Mouse (Mus musculus) stomach, embryonic 16.5 days (tissue): Measurements from ENCODE around the gene Stim1. TPM values are rescaled to one million over a fixed set of nuclear protein-coding genes. Genes with fewer than 3 reads are reported as not detected.

ENCODE experiments used
- ATAC-seq: fragments of 200-750 bp; cut with Nextera tagmentation; 2 replicates; pipeline ENCODE4 v1.8.0; 2017; ENCODE audit warnings: moderate number of reproducible peaks, moderate TSS enrichment; ENCODE audit not compliant: insufficient read depth, low FRiP score
- H3K27ac ChIP-seq: fragments of 300-500 bp; sonication (generic); 2 replicates; pipeline ENCODE4 v1.5.1; 2014; ENCODE audit warnings: low read length
- H3K27me3 ChIP-seq: fragments of 300-500 bp; sonication (generic); 2 replicates; pipeline ENCODE4 v1.6.1; 2014; ENCODE audit warnings: low read length, control low read depth, mixed read lengths; ENCODE audit not compliant: control insufficient read depth, insufficient read depth
- H3K36me3 ChIP-seq: fragments of 300-500 bp; sonication (generic); 2 replicates; pipeline ENCODE4 v1.6.1; 2014; ENCODE audit warnings: low read length; ENCODE audit not compliant: control insufficient read depth, insufficient read depth
- H3K4me1 ChIP-seq: fragments of 300-500 bp; sonication (generic); 2 replicates; pipeline ENCODE4 v1.6.1; 2014; ENCODE audit warnings: low read length, control low read depth, mixed read lengths; ENCODE audit not compliant: control insufficient read depth, insufficient read depth
- H3K4me2 ChIP-seq: fragments of 300-500 bp; sonication (generic); 2 replicates; pipeline ENCODE4 v1.6.1; 2014; ENCODE audit warnings: low read depth, low read length, mixed read lengths
- H3K4me3 ChIP-seq: fragments of 300-500 bp; sonication (generic); replicated peaks from 2 replicates; pipeline ENCODE4 v1.5.1; 2014; ENCODE audit warnings: mild to moderate bottlenecking, low read length
- H3K9ac ChIP-seq: fragments of 300-500 bp; sonication (generic); 2 replicates; pipeline ENCODE4 v1.6.1; 2014; ENCODE audit warnings: low read length
- H3K9me3 ChIP-seq: fragments of 300-500 bp; sonication (generic); replicated peaks from 2 replicates; pipeline ENCODE4 v1.6.1; 2016; ENCODE audit warnings: low read length, control low read depth; ENCODE audit not compliant: control insufficient read depth
- WGBS: fragments of 180-500 bp; shearing (Covaris S2); extraction: QIAGEN DNeasy Blood & Tissue Kit; methylation state at CpG from one replicate; pipeline ENCODE4 v1.1.7; 2014; 5-methylcytosine and 5-hydroxymethylcytosine counted together
- polyA plus RNA-seq: library from polyadenylated mRNA; unstranded; fragments of >200 nt; fragmentation: Nextera tagmentation; extraction: Ambion mirVana; gene quantifications from 2 replicates; pipeline ENCODE4 v1.2.1, GENCODE M21; 2015

Stim1 gene
- polyA plus RNA-seq, 1 experiment from 2014 or later: 33.7 TPM

- Histone ChIP-seq H3K4me2 (no peak overlapping the region), H3K9ac (no peak overlapping the region), H3K27me3 (no peaks in the 10 kb centered on the region), H3K27ac (no peak overlapping the region), H3K9me3 (no peaks in the 10 kb centered on the region), H3K4me3 (no peak overlapping the region), H3K36me3 (no peaks in the 10 kb centered on the region), H3K4me1 (no peaks in the 10 kb centered on the region)
- ATAC-seq: no peak
Measured at GRCm38 (mm10) chr7:102326323-102326722, 58.7 kb downstream of the Stim1 start.

GRCm38 (mm10) chr7:102330270-102330669 lies 62.7 kb downstream of the Stim1 start:
- Histone ChIP-seq H3K9me3 (no peaks in the 10 kb centered on the region), H3K36me3 (no peaks in the 10 kb centered on the region), H3K4me1 (0 out of 2 replicates have a peak, but pooled peaks cover 3% of the 10 kb centered on the region), H3K4me2 (no peak overlapping the region), H3K27me3 (no peaks in the 10 kb centered on the region), H3K4me3 (no peak overlapping the region), H3K9ac (no peak overlapping the region), H3K27ac (no peak overlapping the region)
- ATAC-seq: no peak
- 90% methylated on average over 5 of the region's 5 CpGs for WGBS

GRCm38 (mm10) chr7:102331476-102331875 lies 63.9 kb downstream of the Stim1 start:
- no peaks in the 10 kb centered on the region for H3K27me3 ChIP-seq
- 0 out of 2 replicates have a peak, but pooled peaks cover 3% of the 10 kb centered on the region for H3K4me1 ChIP-seq
- no peak overlapping the region for H3K27ac ChIP-seq
- no peaks in the 10 kb centered on the region for H3K9me3 ChIP-seq
- H3K36me3 ChIP-seq: no peaks in the 10 kb centered on the region
- 54% methylated on average over 3 of the region's 3 CpGs for WGBS
- no peak overlapping the region for H3K4me2 ChIP-seq
- H3K4me3 ChIP-seq: no peak overlapping the region
- H3K9ac ChIP-seq: no peak overlapping the region
- no peak for ATAC-seq

GRCm38 (mm10) chr7:102333741-102334140 lies 66.1 kb downstream of the Stim1 start:
- 0 out of 2 replicates have a peak overlapping the region, but pooled peaks have one; percentile 18 for H3K27ac ChIP-seq
- 30% methylated on average over 4 of the region's 4 CpGs for WGBS
- no peaks in the 10 kb centered on the region for H3K27me3 ChIP-seq
- no peak overlapping the region for H3K4me2 ChIP-seq
- ATAC-seq: peak; percentile 47; the same call in 1 of the 2 replicates
- no peaks in the 10 kb centered on the region for H3K36me3 ChIP-seq
- H3K4me1 ChIP-seq: peaks cover 5% of the 10 kb centered on the region; the same call in 1 of the 2 replicates
- no peak overlapping the region; the same call in 1 of the 2 replicates for H3K9ac ChIP-seq
- H3K4me3 ChIP-seq: no peak overlapping the region
- H3K9me3 ChIP-seq: no peaks in the 10 kb centered on the region

GRCm38 (mm10) chr7:102337326-102337725 lies 69.7 kb downstream of the Stim1 start:
- Histone ChIP-seq H3K27ac (no peak overlapping the region), H3K9me3 (no peaks in the 10 kb centered on the region), H3K36me3 (no peaks in the 10 kb centered on the region), H3K9ac (no peak overlapping the region), H3K4me3 (no peak overlapping the region), H3K4me1 (peaks cover 5% of the 10 kb centered on the region; the same call in 1 of the 2 replicates), H3K27me3 (no peaks in the 10 kb centered on the region), H3K4me2 (no peak overlapping the region)
- WGBS: 91% methylated on average over 5 of the region's 5 CpGs
- ATAC-seq: no peak

GRCm38 (mm10) chr7:102337898-102338297 lies 70.3 kb downstream of the Stim1 start:
- Histone ChIP-seq H3K9me3 (no peaks in the 10 kb centered on the region), H3K27ac (no peak overlapping the region)
- ATAC-seq: no peak; the same call in 1 of the 2 replicates

GRCm38 (mm10) chr7:102338956-102339355 lies 71.3 kb downstream of the Stim1 start:
- WGBS: 65% methylated on average over 3 of the region's 3 CpGs
- no peak for ATAC-seq

More at GRCm38 (mm10) chr7:102337898-102338297, 70.3 kb downstream of the Stim1 start:
- Histone ChIP-seq H3K4me3 (no peak overlapping the region), H3K36me3 (no peaks in the 10 kb centered on the region), H3K4me2 (no peak overlapping the region), H3K4me1 (peaks cover 5% of the 10 kb centered on the region; the same call in 1 of the 2 replicates), H3K9ac (no peak overlapping the region), H3K27me3 (no peaks in the 10 kb centered on the region)
- 27% methylated on average over 3 of the region's 3 CpGs for WGBS

GRCm38 (mm10) chr7:102345893-102346292 lies 78.3 kb downstream of the Stim1 start:
- H3K9me3 ChIP-seq: no peaks in the 10 kb centered on the region
- H3K4me1 ChIP-seq: peaks cover 8% of the 10 kb centered on the region; the same call in 1 of the 2 replicates
- no peak overlapping the region for H3K4me2 ChIP-seq
- no peaks in the 10 kb centered on the region for H3K36me3 ChIP-seq
- peak overlapping the region; percentile 47 for H3K27ac ChIP-seq
- no peak overlapping the region for H3K9ac ChIP-seq
- 38% methylated on average over 2 of the region's 2 CpGs for whole genome bisulfite sequencing
- ATAC-seq: no peak; the same call in 1 of the 2 replicates
- no peaks in the 10 kb centered on the region for H3K27me3 ChIP-seq
- no peak overlapping the region for H3K4me3 ChIP-seq

More at GRCm38 (mm10) chr7:102338956-102339355, 71.3 kb downstream of the Stim1 start:
- Histone ChIP-seq H3K27me3 (no peaks in the 10 kb centered on the region), H3K4me3 (no peak overlapping the region), H3K27ac (no peak overlapping the region), H3K9ac (no peak overlapping the region), H3K9me3 (no peaks in the 10 kb centered on the region), H3K4me2 (no peak overlapping the region), H3K4me1 (peaks cover 4% of the 10 kb centered on the region; the same call in 1 of the 2 replicates), H3K36me3 (no peaks in the 10 kb centered on the region)

- Histone ChIP-seq H3K4me3 (no peak overlapping the region), H3K27me3 (no peaks in the 10 kb centered on the region), H3K4me2 (no peak overlapping the region), H3K27ac (no peak overlapping the region), H3K4me1 (peaks cover 8% of the 10 kb centered on the region; the same call in 1 of the 2 replicates), H3K9me3 (no peaks in the 10 kb centered on the region), H3K36me3 (no peaks in the 10 kb centered on the region), H3K9ac (no peak overlapping the region)
- 48% methylated on average over 3 of the region's 3 CpGs for WGBS
- ATAC-seq: no peak
Measured at GRCm38 (mm10) chr7:102347327-102347726, 79.7 kb downstream of the Stim1 start.
